Mouse (Mus musculus) heart, postnatal 4 days (tissue): ENCODE results near the gene Stac3. TPM values are rescaled to one million over a fixed set of nuclear protein-coding genes. Genes with fewer than 3 reads are reported as not detected.

ENCODE experiments used
- DNase-seq: peaks from one replicate; pipeline ENCODE4 v3.0.0; 2021
- total RNA-seq, 2 experiments: library from RNA; stranded (reverse); gene quantifications; 2 replicates each; pipeline ENCODE4 v1.2.3; 2021

Stac3 gene
- total RNA-seq, 2 experiments from 2014 or later: 1.8 to 1.9 TPM

GRCm38 (mm10) chr10:127526048-127526447 lies 24.6 kb downstream of the Stac3 start:
- DNase-seq: no peak

GRCm38 (mm10) chr10:127526681-127527080 lies 25.2 kb downstream of the Stac3 start:
- DNase-seq: peak; percentile 72

DNA sequence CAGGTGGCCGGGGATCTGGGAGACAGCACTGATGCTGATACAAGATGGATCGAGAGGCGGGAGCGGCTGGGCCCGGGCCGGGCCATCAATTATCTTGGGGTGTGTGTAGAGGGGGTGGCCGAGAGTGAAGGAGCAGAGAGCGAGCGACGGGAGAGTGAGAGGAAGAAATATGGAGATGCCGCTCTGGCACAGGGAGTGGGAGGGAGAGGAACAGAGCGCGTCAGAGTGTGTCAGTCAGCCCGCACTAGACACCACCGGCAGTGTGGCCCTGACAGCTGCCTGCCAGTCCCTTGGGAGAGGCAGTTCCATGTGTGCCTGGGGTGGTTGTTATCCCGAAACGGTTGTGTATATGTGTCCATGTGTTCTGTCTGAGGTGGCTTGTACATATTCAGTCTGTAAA lies 26.0 kb downstream of the Stac3 start:
- no peak for DNase-seq

GRCm38 (mm10) chr10:127530945-127531344 lies 29.5 kb downstream of the Stac3 start:
- no peak for DNase-seq

- no peak for DNase-seq
Measured at GRCm38 (mm10) chr10:127531548-127531947, 30.1 kb downstream of the Stac3 start.

- peak; percentile 32 for DNase-seq
Measured at GRCm38 (mm10) chr10:127534036-127534928, 32.8 kb downstream of the Stac3 start, which contains the start of gene Nxph4. Gene Nxph4, minus strand, starts transcription at chr10:127534559.

GRCm38 (mm10) chr10:127534929-127535384 lies 33.5 kb downstream of the Stac3 start:
- no peak for DNase-seq

DNA sequence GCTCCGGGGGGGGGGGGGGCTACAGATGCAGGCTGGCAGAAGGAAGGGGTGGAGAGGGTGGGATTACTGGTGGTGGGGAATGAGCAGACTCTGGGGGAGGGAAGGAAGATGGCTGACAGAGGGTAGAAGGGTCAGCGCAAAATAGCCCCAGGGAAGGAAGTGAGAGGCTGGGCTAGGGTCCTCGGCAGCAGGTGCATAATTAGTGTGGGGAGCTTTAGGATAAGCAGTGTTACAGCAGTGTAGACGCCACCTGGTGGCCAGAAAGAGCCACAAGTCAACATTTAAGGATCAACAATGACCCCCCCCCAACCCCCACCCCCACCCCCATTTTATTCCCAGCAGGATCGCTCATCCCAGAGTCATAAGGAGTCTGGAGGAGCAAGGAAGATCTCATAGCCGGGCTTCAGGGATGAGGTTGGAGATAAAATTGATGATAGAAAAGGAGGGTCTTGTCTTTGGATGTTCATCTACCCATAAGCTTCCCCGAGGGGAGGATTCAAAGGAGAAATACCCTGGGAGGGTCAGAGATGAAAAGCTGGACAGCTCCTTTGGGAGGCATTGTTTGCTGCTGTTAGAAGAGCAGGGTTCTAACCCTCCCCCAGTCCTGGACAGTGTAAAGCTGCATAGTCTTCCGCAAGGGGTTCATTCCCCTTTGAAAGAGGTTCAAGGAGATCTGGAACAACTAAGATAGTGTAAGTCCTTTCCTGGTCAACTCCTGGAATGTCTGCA lies 35.3 kb downstream of the Stac3 start:
- DNase-seq: peak; percentile 54

GRCm38 (mm10) chr10:127537854-127538583 lies 36.5 kb downstream of the Stac3 start:
- peak; percentile 89 for DNase-seq

- no peak for DNase-seq
Measured at GRCm38 (mm10) chr10:127541510-127541909, 40.0 kb downstream of the Stac3 start.

DNA sequence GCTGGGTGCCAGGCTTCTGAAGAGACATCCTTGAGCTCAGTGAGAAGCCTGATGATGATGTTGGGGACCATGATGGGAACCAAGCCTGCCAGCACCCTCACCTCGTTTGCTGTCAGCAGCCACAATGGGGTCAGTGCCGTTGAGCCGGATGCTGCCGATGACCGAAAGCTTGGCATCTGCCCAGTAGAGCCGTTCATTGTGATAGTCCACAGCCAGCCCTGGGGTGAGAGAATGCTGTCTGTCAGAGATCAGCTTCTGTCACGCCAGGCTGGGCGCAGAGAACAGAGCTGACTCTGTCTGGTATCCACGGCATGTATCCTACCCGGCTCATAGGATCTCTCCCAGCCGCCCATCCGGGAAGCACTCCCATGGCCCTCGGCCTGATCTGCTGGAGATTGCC lies 40.6 kb downstream of the Stac3 start:
- DNase-seq: peak; percentile 42

- no peak for DNase-seq
Measured at GRCm38 (mm10) chr10:127542720-127543119, 41.2 kb downstream of the Stac3 start.

- DNase-seq: no peak
Measured at GRCm38 (mm10) chr10:127543916-127544315, 42.4 kb downstream of the Stac3 start.

- no peak for DNase-seq
Measured at GRCm38 (mm10) chr10:127544375-127544774, 42.9 kb downstream of the Stac3 start.

DNA sequence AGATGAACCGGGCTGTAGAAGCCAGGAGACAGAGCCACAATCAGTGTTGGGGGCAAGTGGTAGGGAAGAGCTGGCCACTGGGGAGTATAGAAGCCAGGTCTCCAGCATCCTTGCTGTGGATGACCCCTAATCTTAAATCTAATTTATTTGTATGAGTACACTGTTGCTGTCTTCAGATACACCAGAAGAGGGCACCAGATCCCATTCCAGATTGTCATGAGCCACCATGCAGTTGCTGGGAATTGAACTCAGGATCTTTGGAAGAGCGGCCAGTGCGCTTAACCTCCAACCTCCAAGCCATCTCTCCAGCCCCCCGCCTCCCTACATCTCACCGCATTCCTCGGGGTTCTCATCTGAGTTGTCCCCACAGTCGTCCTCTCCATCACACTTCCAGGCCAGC lies 45.0 kb downstream of the Stac3 start:
- DNase-seq: no peak

DNA sequence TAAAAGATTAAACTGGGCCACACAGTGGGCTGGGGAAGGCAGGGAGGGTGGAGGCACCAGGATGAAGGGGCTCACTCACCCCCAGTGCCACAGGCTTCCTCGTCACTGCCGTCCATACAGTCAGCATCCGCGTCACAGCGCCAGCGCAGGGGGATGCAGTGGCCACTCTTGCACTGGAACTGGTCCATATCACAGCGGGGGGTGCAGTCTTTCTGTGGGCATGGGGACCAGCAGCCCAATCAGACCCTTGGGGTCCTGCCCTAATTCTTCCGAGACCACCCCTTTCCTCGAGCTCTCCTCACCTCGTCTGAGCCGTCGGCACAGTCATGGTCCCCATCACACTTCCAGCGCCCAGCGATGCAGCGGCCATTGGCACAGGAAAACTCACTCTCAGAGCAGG lies 46.8 kb downstream of the Stac3 start:
- no peak for DNase-seq

DNA sequence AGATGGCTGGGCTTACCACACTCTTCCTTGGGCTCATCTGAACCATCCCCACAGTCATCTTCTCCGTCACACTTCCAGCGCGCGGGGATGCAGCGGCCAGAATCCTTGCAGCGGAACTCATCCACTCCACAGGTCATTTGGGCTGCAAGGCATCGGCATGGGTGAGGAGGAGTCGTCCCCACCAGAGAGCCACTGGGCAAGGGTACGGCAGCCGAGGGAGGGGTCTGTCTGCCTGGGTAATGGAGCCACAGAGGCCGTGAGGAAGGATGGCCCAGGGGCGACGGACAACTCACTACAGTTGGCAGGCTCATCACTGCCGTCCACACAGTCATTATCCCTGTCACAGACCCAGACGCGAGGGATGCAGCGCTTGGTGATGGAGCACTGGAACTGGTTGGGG lies 48.4 kb downstream of the Stac3 start:
- DNase-seq: no peak

GRCm38 (mm10) chr10:127555703-127556102 lies 54.2 kb downstream of the Stac3 start:
- peak; percentile 45 for DNase-seq

DNA sequence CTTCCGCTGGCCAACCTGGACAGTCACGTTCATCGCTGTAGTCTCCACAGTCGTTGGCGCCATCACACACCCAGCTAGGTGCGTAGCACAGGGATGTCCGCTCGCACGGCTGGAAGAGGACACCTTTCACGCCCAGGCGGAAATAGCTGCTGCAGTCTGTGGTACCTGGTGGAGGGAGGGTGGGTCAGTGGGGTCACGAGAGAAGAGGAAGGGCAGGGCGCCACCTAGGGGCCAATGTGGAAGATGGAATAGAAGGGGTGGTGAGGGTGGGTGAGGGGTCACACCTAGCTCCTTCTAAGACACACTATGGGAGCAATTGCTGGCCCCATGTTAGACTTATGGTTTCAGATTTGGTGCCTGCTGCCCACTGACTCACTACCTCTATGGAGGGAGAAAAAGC lies 55.9 kb downstream of the Stac3 start:
- DNase-seq: no peak
